Mouse (Mus musculus): ENCODE data around the gene Ampd3.

- TF ChIP-seq CTCF (IDR thresholded peaks at IDR 0.05; ENCODE audit: insufficient read depth, low read depth, low read length) (no peak), POLR2A (IDR thresholded peaks at IDR 0.05; ENCODE audit: insufficient read depth, low read depth, low read length) (no peak)
These were observed 79.3 kb downstream of the Ampd3 start for GRCm38 (mm10) chr7:110847321-110847720.
